Mouse (Mus musculus): ENCODE data around the gene Gm19935.

The Gm19935 gene

GRCm38 (mm10) chr8:90817293-90817692, at the start of gene Gm19935:
Gene Gm19935, minus strand, starts transcription at chr8:90817393.
- DNase-seq: no peak

GRCm38 (mm10) chr8:90862038-90862437, 44.8 kb upstream of the Gm19935 start:
- DNase-seq: no peak

GRCm38 (mm10) chr8:90861266-90861944, 44.2 kb upstream of the Gm19935 start:
- DNase-seq: peak; percentile 73

GRCm38 (mm10) chr8:90858071-90858470, 40.9 kb upstream of the Gm19935 start:
- DNase-seq: no peak

- DNase-seq: no peak
These were observed 39.8 kb upstream of the Gm19935 start for GRCm38 (mm10) chr8:90856952-90857351.

GRCm38 (mm10) chr8:90856171-90856570, 39.0 kb upstream of the Gm19935 start:
- no peak for DNase-seq

GRCm38 (mm10) chr8:90854671-90855161, 37.5 kb upstream of the Gm19935 start:
- no peak for DNase-seq

GRCm38 (mm10) chr8:90853971-90854670, 36.9 kb upstream of the Gm19935 start:
- no peak for DNase-seq

GRCm38 (mm10) chr8:90851544-90851943, 34.4 kb upstream of the Gm19935 start:
- no peak for DNase-seq

GRCm38 (mm10) chr8:90849462-90850050, 32.4 kb upstream of the Gm19935 start:
- DNase-seq: peak; percentile 59

GRCm38 (mm10) chr8:90847980-90848379, 30.8 kb upstream of the Gm19935 start:
- DNase-seq: no peak

GRCm38 (mm10) chr8:90844179-90844967, 27.2 kb upstream of the Gm19935 start:
- no peak for DNase-seq

GRCm38 (mm10) chr8:90843127-90843526, 25.9 kb upstream of the Gm19935 start:
- no peak for DNase-seq

- no peak for DNase-seq
These were observed 24.1 kb upstream of the Gm19935 start for GRCm38 (mm10) chr8:90841321-90841720.

- no peak for DNase-seq
These were observed 22.8 kb upstream of the Gm19935 start for GRCm38 (mm10) chr8:90839725-90840714.

GRCm38 (mm10) chr8:90837440-90837839, 20.2 kb upstream of the Gm19935 start:
- DNase-seq: no peak

- no peak for DNase-seq
These were observed 17.1 kb upstream of the Gm19935 start for GRCm38 (mm10) chr8:90834321-90834672.

GRCm38 (mm10) chr8:90833628-90834320, 16.6 kb upstream of the Gm19935 start:
- DNase-seq: no peak

GRCm38 (mm10) chr8:90832576-90833289, 15.5 kb upstream of the Gm19935 start:
- DNase-seq: no peak

GRCm38 (mm10) chr8:90830980-90831379, 13.8 kb upstream of the Gm19935 start:
- no peak for DNase-seq

- no peak for DNase-seq
These were observed 12.6 kb upstream of the Gm19935 start for GRCm38 (mm10) chr8:90829825-90830224.

Measured in layer of hippocampus, adult 9-11 months (tissue).